Mouse (Mus musculus): ENCODE data around the gene Nmrk2. TPM values are rescaled to one million over a fixed set of nuclear protein-coding genes. Genes with fewer than 3 reads are reported as not detected.

Nmrk2 gene
- polyA plus RNA-seq, 1 experiment from 2014 or later: 0.11 TPM

DNA sequence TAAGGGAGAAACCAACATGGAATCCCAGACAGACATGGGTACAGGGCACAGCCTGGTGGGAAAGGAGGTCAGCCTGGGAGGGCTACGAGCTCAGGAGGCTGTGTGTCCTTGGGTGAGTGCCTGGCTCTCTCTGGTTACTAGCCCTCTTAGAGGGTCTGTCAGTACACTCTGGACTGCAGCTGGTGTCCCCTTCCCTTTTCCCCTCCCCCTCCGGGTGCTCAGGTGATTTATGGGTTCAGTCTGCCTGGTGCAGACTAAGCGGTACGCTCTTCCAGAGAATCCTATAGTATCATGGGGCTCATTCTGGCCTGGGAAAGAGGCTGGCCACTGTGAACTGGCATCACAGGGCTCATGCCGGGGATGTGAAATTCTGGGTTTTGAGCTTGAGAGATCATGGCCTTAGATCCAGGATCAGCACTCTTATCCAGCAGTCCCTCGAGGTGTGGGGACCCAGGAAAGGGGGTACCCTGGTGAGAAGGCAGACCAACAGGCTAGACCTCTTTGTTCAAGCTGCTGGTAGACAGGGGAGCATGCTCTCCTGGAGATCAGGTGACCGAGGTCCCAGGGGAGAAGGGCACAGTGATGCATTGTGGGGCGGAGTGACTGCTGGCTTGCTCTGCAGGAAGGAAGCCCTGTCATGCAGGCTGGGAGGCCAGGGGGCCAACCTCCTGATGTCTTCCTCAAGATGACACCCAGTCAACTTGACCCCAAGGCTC lies 40.1 kb downstream of the Nmrk2 start:
- H3K9me3 ChIP-seq (ENCODE audit: control insufficient read depth, low read length): no peaks in the 10 kb centered on the region
- WGBS: 94% methylated on average over 8 of the region's 8 CpGs
- H3K27ac ChIP-seq (ENCODE audit: low read length): no peak overlapping the region
- no peak overlapping the region for H3K4me2 ChIP-seq (ENCODE audit: low read length)
- no peak overlapping the region for H3K9ac ChIP-seq (replicated peaks; ENCODE audit: low read depth, low read length)
- H3K4me1 ChIP-seq (replicated peaks; ENCODE audit: control insufficient read depth, insufficient read depth, low read length): peaks cover 5% of the 10 kb centered on the region
- no peaks in the 10 kb centered on the region for H3K27me3 ChIP-seq (replicated peaks; ENCODE audit: control insufficient read depth, insufficient read depth, low read length)
- H3K36me3 ChIP-seq (ENCODE audit: control insufficient read depth, insufficient read depth): peaks cover 22% of the 10 kb centered on the region
- H3K4me3 ChIP-seq (replicated peaks; ENCODE audit: low read length): no peak overlapping the region
- ATAC-seq: no peak

GRCm38 (mm10) chr10:81154736-81155135 lies 47.1 kb downstream of the Nmrk2 start:
- no peak for ATAC-seq
- H3K27ac ChIP-seq (ENCODE audit: low read length): no peak overlapping the region
- H3K27me3 ChIP-seq (replicated peaks; ENCODE audit: control insufficient read depth, insufficient read depth, low read length): no peaks in the 10 kb centered on the region
- H3K36me3 ChIP-seq (ENCODE audit: control insufficient read depth, insufficient read depth): peaks cover 38% of the 10 kb centered on the region
- no peaks in the 10 kb centered on the region for H3K4me1 ChIP-seq (replicated peaks; ENCODE audit: control insufficient read depth, insufficient read depth, low read length)
- no peak overlapping the region for H3K4me3 ChIP-seq (replicated peaks; ENCODE audit: low read length)
- H3K9ac ChIP-seq (replicated peaks; ENCODE audit: low read depth, low read length): no peak overlapping the region
- H3K9me3 ChIP-seq (ENCODE audit: control insufficient read depth, low read length): no peaks in the 10 kb centered on the region
- H3K4me2 ChIP-seq (ENCODE audit: low read length): no peak overlapping the region
- WGBS: 87% methylated on average over 6 of the region's 6 CpGs

- H3K27ac ChIP-seq (ENCODE audit: low read length): no peak overlapping the region
- H3K36me3 ChIP-seq (ENCODE audit: control insufficient read depth, insufficient read depth): peaks cover 38% of the 10 kb centered on the region
- 92% methylated on average over 12 of the region's 12 CpGs for WGBS
- no peaks in the 10 kb centered on the region for H3K27me3 ChIP-seq (replicated peaks; ENCODE audit: control insufficient read depth, insufficient read depth, low read length)
- no peak for ATAC-seq
- H3K9ac ChIP-seq (replicated peaks; ENCODE audit: low read depth, low read length): no peak overlapping the region
- H3K4me1 ChIP-seq (replicated peaks; ENCODE audit: control insufficient read depth, insufficient read depth, low read length): no peaks in the 10 kb centered on the region
- H3K9me3 ChIP-seq (ENCODE audit: control insufficient read depth, low read length): no peaks in the 10 kb centered on the region
- H3K4me2 ChIP-seq (ENCODE audit: low read length): no peak overlapping the region
- no peak overlapping the region for H3K4me3 ChIP-seq (replicated peaks; ENCODE audit: low read length)
Measured at GRCm38 (mm10) chr10:81154313-81154712, 47.5 kb downstream of the Nmrk2 start.

GRCm38 (mm10) chr10:81152609-81153008 lies 49.2 kb downstream of the Nmrk2 start:
- H3K4me1 ChIP-seq (replicated peaks; ENCODE audit: control insufficient read depth, insufficient read depth, low read length): no peaks in the 10 kb centered on the region
- H3K27ac ChIP-seq (ENCODE audit: low read length): no peak overlapping the region
- no peaks in the 10 kb centered on the region for H3K27me3 ChIP-seq (replicated peaks; ENCODE audit: control insufficient read depth, insufficient read depth, low read length)
- no peaks in the 10 kb centered on the region for H3K9me3 ChIP-seq (ENCODE audit: control insufficient read depth, low read length)
- 83% methylated on average over 12 of the region's 12 CpGs for WGBS
- H3K4me2 ChIP-seq (ENCODE audit: low read length): no peak overlapping the region
- H3K4me3 ChIP-seq (replicated peaks; ENCODE audit: low read length): no peak overlapping the region
- no peak overlapping the region for H3K9ac ChIP-seq (replicated peaks; ENCODE audit: low read depth, low read length)
- peaks cover 34% of the 10 kb centered on the region for H3K36me3 ChIP-seq (ENCODE audit: control insufficient read depth, insufficient read depth)
- ATAC-seq: no peak

GRCm38 (mm10) chr10:81151261-81151660 lies 50.6 kb downstream of the Nmrk2 start:
- Histone ChIP-seq H3K36me3 (ENCODE audit: control insufficient read depth, insufficient read depth) (peaks cover 30% of the 10 kb centered on the region), H3K9ac (replicated peaks; ENCODE audit: low read depth, low read length) (no peak overlapping the region), H3K27ac (ENCODE audit: low read length) (no peak overlapping the region), H3K27me3 (replicated peaks; ENCODE audit: control insufficient read depth, insufficient read depth, low read length) (no peaks in the 10 kb centered on the region), H3K4me2 (ENCODE audit: low read length) (no peak overlapping the region), H3K4me3 (replicated peaks; ENCODE audit: low read length) (no peak overlapping the region), H3K9me3 (ENCODE audit: control insufficient read depth, low read length) (no peaks in the 10 kb centered on the region), H3K4me1 (replicated peaks; ENCODE audit: control insufficient read depth, insufficient read depth, low read length) (no peaks in the 10 kb centered on the region)
- no peak for ATAC-seq
- 77% methylated on average over 6 of the region's 6 CpGs for WGBS

Other genes with a start within 250 kb of the Nmrk2 start
- 41.0 and 47.4 TPM in 2 replicates for gene Gng7, start 187.1 kb downstream of the Nmrk2 start, polyA plus RNA-seq (2015; fragmentation: Nextera tagmentation; extraction: Ambion mirVana)
- gene Diras1, start 176.4 kb downstream of the Nmrk2 start, polyA plus RNA-seq (2015; fragmentation: Nextera tagmentation; extraction: Ambion mirVana): 37.6 and 45.4 TPM in 2 replicates
- gene Slc39a3, start 164.6 kb downstream of the Nmrk2 start, polyA plus RNA-seq (2015; fragmentation: Nextera tagmentation; extraction: Ambion mirVana): 48.1 and 54.0 TPM in 2 replicates
- gene Sgta, start 141.9 kb downstream of the Nmrk2 start, polyA plus RNA-seq (2015; fragmentation: Nextera tagmentation; extraction: Ambion mirVana): 325 and 344 TPM in 2 replicates
- gene Thop1, start 132.0 kb downstream of the Nmrk2 start, polyA plus RNA-seq (2015; fragmentation: Nextera tagmentation; extraction: Ambion mirVana): 69.4 and 70.4 TPM in 2 replicates
- 0.17 and 0.66 TPM in 2 replicates for gene Creb3l3, start 103.2 kb downstream of the Nmrk2 start, polyA plus RNA-seq (2015; fragmentation: Nextera tagmentation; extraction: Ambion mirVana)
- gene Map2k2, start 96.1 kb downstream of the Nmrk2 start, polyA plus RNA-seq (2015; fragmentation: Nextera tagmentation; extraction: Ambion mirVana): 210 and 213 TPM in 2 replicates
- gene Zbtb7a, start 66.8 kb downstream of the Nmrk2 start, polyA plus RNA-seq (2015; fragmentation: Nextera tagmentation; extraction: Ambion mirVana): 11.6 and 11.8 TPM in 2 replicates
- 48.5 and 62.7 TPM in 2 replicates for gene Pias4, start 34.1 kb downstream of the Nmrk2 start, polyA plus RNA-seq (2015; fragmentation: Nextera tagmentation; extraction: Ambion mirVana)
- gene Eef2, start 25.4 kb downstream of the Nmrk2 start, polyA plus RNA-seq (2015; fragmentation: Nextera tagmentation; extraction: Ambion mirVana): 652 and 674 TPM in 2 replicates
- 55.1 and 56.9 TPM in 2 replicates for gene Dapk3, start 19.0 kb downstream of the Nmrk2 start, polyA plus RNA-seq (2015; fragmentation: Nextera tagmentation; extraction: Ambion mirVana)
- gene 4930442H23Rik, start 18.2 kb downstream of the Nmrk2 start, polyA plus RNA-seq (2015; fragmentation: Nextera tagmentation; extraction: Ambion mirVana): not detected in 2 replicates
- 81.4 and 94.9 TPM in 2 replicates for gene Atcay, start 28.8 kb upstream of the Nmrk2 start, polyA plus RNA-seq (2015; fragmentation: Nextera tagmentation; extraction: Ambion mirVana)
- 18.4 and 24.0 TPM in 2 replicates for gene Zfr2, start 31.1 kb upstream of the Nmrk2 start, polyA plus RNA-seq (2015; fragmentation: Nextera tagmentation; extraction: Ambion mirVana)
- 28.8 and 44.2 TPM in 2 replicates for gene Matk, start 50.9 kb upstream of the Nmrk2 start, polyA plus RNA-seq (2015; fragmentation: Nextera tagmentation; extraction: Ambion mirVana)
- 84.0 and 90.1 TPM in 2 replicates for gene Mrpl54, start 64.9 kb upstream of the Nmrk2 start, polyA plus RNA-seq (2015; fragmentation: Nextera tagmentation; extraction: Ambion mirVana)
- gene Apba3, start 64.9 kb upstream of the Nmrk2 start, polyA plus RNA-seq (2015; fragmentation: Nextera tagmentation; extraction: Ambion mirVana): 39.1 and 41.6 TPM in 2 replicates
- gene Tjp3, start 89.5 kb upstream of the Nmrk2 start, polyA plus RNA-seq (2015; fragmentation: Nextera tagmentation; extraction: Ambion mirVana): 7.3 and 8.3 TPM in 2 replicates
- 138 and 143 TPM in 2 replicates for gene Pip5k1c, start 90.9 kb upstream of the Nmrk2 start, polyA plus RNA-seq (2015; fragmentation: Nextera tagmentation; extraction: Ambion mirVana)
- gene Cactin, start 119.1 kb upstream of the Nmrk2 start, polyA plus RNA-seq (2015; fragmentation: Nextera tagmentation; extraction: Ambion mirVana): 36.8 and 38.3 TPM in 2 replicates
- 3.6 and 4.9 TPM in 2 replicates for gene Tbxa2r, start 126.7 kb upstream of the Nmrk2 start, polyA plus RNA-seq (2015; fragmentation: Nextera tagmentation; extraction: Ambion mirVana)
- gene Gipc3, start 141.2 kb upstream of the Nmrk2 start, polyA plus RNA-seq (2015; fragmentation: Nextera tagmentation; extraction: Ambion mirVana): not detected in 2 replicates
- 33.4 and 34.2 TPM in 2 replicates for gene Hmg20b, start 148.4 kb upstream of the Nmrk2 start, polyA plus RNA-seq (2015; fragmentation: Nextera tagmentation; extraction: Ambion mirVana)
- gene Mfsd12, start 155.4 kb upstream of the Nmrk2 start, polyA plus RNA-seq (2015; fragmentation: Nextera tagmentation; extraction: Ambion mirVana): 11.4 and 11.5 TPM in 2 replicates
- 0.72 and 0.86 TPM in 2 replicates for gene 4930404N11Rik, start 163.8 kb upstream of the Nmrk2 start, polyA plus RNA-seq (2015; fragmentation: Nextera tagmentation; extraction: Ambion mirVana)
- 121 and 133 TPM in 2 replicates for gene Fzr1, start 176.5 kb upstream of the Nmrk2 start, polyA plus RNA-seq (2015; fragmentation: Nextera tagmentation; extraction: Ambion mirVana)
- 86.0 and 91.0 TPM in 2 replicates for gene Dohh, start 182.4 kb upstream of the Nmrk2 start, polyA plus RNA-seq (2015; fragmentation: Nextera tagmentation; extraction: Ambion mirVana)
- gene Gm48551, start 182.4 kb upstream of the Nmrk2 start, polyA plus RNA-seq (2015; fragmentation: Nextera tagmentation; extraction: Ambion mirVana): 6.2 and 8.8 TPM in 2 replicates
- gene Gm48552, start 187.0 kb upstream of the Nmrk2 start, polyA plus RNA-seq (2015; fragmentation: Nextera tagmentation; extraction: Ambion mirVana): 1.0 and 2.2 TPM in 2 replicates
- 1.2 and 1.8 TPM in 2 replicates for gene Smim24, start 191.0 kb upstream of the Nmrk2 start, polyA plus RNA-seq (2015; fragmentation: Nextera tagmentation; extraction: Ambion mirVana)

Measured in forebrain, embryonic 16.5 days (tissue).